Mouse (Mus musculus): ENCODE data around the gene Adcy4. TPM values are rescaled to one million over a fixed set of nuclear protein-coding genes. Genes with fewer than 3 reads are reported as not detected.
"Not testable (repeated sequence)": the region's sequence is repeated elsewhere in the genome, so short reads cannot be mapped to it uniquely, and the experiment has no call there.

Adcy4 gene
- polyA plus RNA-seq, 1 experiment from 2014 or later: 7.0 TPM

DNA sequence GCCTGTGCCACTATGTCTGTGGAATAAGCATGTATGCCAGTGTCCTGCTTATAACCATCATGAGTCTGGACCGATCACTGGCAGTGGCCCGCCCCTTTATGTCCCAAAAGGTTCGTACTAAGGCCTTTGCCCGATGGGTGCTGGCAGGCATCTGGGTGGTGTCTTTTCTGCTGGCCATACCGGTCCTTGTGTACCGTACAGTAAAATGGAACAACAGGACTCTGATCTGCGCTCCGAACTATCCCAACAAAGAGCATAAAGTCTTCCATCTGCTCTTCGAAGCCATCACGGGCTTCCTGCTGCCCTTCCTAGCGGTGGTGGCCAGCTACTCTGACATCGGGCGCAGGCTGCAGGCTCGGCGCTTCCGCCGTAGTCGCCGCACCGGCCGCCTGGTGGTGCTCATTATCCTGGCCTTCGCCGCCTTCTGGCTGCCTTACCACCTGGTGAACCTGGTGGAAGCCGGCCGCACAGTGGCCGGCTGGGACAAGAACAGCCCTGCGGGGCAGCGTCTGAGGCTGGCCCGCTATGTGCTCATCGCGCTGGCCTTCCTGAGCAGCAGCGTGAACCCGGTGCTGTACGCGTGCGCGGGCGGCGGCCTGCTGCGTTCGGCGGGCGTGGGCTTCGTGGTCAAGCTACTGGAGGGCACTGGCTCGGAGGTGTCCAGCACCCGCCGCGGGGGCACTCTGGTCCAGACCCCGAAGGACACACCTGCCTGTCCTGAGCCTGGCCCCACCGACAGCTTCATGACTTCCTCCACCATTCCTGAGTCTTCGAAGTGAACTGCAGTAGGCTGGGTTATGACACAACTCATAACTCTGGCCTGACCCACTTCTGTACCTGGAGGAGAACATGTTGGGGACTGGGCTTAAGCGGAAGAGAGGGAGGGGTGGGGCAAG, 16.1 kb downstream of the Adcy4 start:
- 12% methylated on average over 52 of the region's 52 CpGs for WGBS
- ATAC-seq: peak; percentile 73
- peak overlapping the region; percentile 58 for H3K9ac ChIP-seq

DNA sequence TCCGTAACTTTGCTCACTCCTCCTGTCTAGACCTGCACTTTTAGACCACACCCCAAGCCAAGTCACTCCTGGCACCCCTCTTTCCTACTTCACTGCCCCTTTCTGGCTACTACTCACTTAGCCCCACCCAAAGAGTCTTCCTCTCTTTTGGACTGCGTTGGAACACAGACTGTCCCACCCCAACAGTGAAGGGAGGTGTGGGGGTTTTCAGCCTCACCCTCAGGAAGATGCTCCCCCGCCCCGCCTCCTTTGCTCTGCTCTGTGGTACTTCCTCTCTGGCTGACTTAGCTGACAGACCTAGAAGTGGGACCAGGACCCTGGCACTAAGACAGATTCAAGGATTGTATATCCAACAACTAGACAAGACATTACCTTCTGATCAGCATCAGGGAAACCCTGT, 18.2 kb downstream of the Adcy4 start, which contains the start of gene Ltb4r1:
Gene Ltb4r1 (plus strand): TSS at position 267 of the 400 bp plus-strand sequence.
- peaks cover 17% of the 10 kb centered on the region for H3K4me1 ChIP-seq (replicated peaks)
- H3K27me3 ChIP-seq (replicated peaks): peaks cover 25% of the 10 kb centered on the region
- H3K4me3 ChIP-seq (replicated peaks): no peak within 1 kb of the TSS
- 64% methylated on average over 4 of the region's 4 CpGs for WGBS
- no peaks in the 10 kb centered on the region for H3K36me3 ChIP-seq
- H3K9me3 ChIP-seq: no peaks in the 10 kb centered on the region
- no peak within 1 kb of the TSS for H3K4me2 ChIP-seq (replicated peaks)
- no peak within 1 kb of the TSS for H3K9ac ChIP-seq
- ATAC-seq: no peak
- no peak within 1 kb of the TSS for H3K27ac ChIP-seq

More for the DNA sequence above, 16.1 kb downstream of the Adcy4 start:
- Histone ChIP-seq H3K36me3 (no peaks in the 10 kb centered on the region), H3K27me3 (replicated peaks) (peaks cover 14% of the 10 kb centered on the region), H3K4me1 (replicated peaks) (peaks cover 7% of the 10 kb centered on the region; the same call in 1 of the 2 replicates), H3K27ac (no peak overlapping the region), H3K4me2 (replicated peaks) (peak overlapping the region; percentile 93), H3K9me3 (no peaks in the 10 kb centered on the region), H3K4me3 (replicated peaks) (peak overlapping the region; percentile 41)

DNA sequence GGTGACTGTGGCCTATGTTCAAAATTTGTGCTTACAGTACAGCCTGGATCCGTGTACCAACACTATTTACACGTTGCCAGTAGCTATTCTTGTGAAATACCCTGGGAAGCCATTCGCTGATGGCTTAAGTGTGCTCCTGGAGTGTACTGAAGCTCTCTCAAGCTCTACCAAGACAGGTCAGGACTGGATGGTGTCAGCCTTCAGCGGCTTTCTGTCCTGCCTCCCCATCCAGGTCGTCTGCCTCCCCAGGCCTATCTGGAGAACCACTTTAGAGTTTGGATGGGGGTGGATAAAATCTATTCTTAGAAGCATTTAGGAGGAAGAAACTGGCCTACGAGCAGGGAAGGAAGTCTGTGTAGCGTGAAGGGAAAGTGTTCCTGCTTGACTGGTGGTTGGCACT, 20.7 kb downstream of the Adcy4 start:
- Histone ChIP-seq H3K9me3 (no peaks in the 10 kb centered on the region), H3K27me3 (replicated peaks) (peaks cover 25% of the 10 kb centered on the region), H3K4me3 (replicated peaks) (no peak overlapping the region), H3K4me2 (replicated peaks) (peak overlapping the region; percentile 100), H3K36me3 (no peaks in the 10 kb centered on the region), H3K27ac (no peak overlapping the region), H3K9ac (0 out of 2 replicates have a peak overlapping the region, but pooled peaks have one; percentile 74), H3K4me1 (replicated peaks) (peaks cover 17% of the 10 kb centered on the region)
- 59% methylated on average over 7 of the region's 7 CpGs for WGBS
- ATAC-seq: no peak

DNA sequence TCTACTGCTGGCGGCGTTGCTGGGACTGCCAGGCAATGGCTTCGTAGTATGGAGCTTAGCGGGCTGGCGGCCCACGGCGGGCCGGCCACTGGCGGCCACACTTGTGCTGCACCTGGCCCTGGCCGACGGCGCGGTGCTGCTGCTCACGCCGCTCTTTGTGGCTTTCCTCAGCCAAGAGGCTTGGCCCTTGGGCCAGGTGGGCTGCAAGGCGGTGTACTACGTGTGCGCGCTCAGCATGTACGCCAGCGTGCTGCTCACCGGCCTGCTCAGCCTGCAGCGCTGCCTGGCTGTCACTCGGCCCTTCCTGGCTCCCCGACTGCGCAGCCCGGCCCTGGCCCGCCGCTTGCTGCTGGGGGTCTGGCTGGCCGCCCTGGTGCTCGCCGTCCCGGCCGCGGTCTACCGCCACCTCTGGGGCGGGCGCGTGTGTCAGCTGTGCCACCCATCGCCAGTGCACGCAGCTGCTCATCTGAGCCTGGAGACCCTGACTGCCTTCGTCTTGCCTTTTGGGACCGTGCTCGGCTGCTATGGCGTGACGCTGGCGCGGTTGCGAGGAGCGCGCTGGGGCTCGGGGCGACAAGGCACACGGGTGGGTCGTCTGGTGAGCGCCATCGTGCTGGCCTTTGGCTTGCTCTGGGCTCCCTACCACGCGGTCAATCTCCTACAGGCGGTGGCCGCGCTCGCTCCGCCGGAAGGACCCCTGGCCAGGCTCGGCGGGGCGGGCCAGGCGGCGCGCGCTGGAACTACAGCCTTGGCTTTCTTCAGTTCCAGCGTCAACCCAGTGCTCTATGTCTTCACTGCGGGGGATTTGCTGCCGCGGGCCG, 21.7 kb downstream of the Adcy4 start:
- Histone ChIP-seq H3K4me1 (replicated peaks) (peaks cover 11% of the 10 kb centered on the region), H3K27ac (peak overlapping the region; percentile 48), H3K4me3 (replicated peaks) (peak overlapping the region; percentile 52), H3K9ac (peak overlapping the region; percentile 74), H3K36me3 (no peaks in the 10 kb centered on the region), H3K4me2 (replicated peaks) (peak overlapping the region; percentile 100), H3K27me3 (replicated peaks) (peaks cover 23% of the 10 kb centered on the region), H3K9me3 (no peaks in the 10 kb centered on the region)
- 1% methylated on average over 77 of the region's 77 CpGs for WGBS
- peak; percentile 53 for ATAC-seq

DNA sequence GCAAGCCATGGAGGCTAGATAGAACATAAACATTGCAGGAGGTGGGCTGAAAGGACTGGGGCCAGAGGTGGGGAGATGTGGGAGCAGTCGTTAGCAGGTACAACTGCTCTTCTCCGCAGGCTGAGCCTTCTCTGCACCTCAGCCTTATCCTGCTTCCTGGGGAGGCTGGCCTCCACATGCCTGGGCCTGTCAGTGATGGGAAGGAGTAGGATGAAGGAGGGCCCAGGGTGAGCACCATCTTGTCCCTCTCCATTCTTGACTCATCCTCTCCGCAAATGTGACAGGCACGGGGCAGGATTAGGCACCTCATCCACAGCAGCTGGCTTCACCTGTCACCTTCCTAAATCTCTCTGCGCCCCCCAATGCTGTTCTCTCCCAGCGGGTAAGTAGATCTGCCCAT, 22.7 kb downstream of the Adcy4 start, which contains the start of gene Ltb4r2:
Gene Ltb4r2 (plus strand): TSS at position 266 of the 400 bp plus-strand sequence.
- H3K4me1 ChIP-seq (replicated peaks): peaks cover 11% of the 10 kb centered on the region
- peak within 1 kb of the TSS; percentile 52 for H3K4me3 ChIP-seq (replicated peaks)
- H3K27ac ChIP-seq: 0 out of 2 replicates have a peak within 1 kb of the TSS, but pooled peaks have one; percentile 48
- H3K9ac ChIP-seq: peak within 1 kb of the TSS; percentile 74
- peak within 1 kb of the TSS; percentile 100 for H3K4me2 ChIP-seq (replicated peaks)
- peaks cover 18% of the 10 kb centered on the region for H3K27me3 ChIP-seq (replicated peaks)
- ATAC-seq: no peak
- 74% methylated on average over 6 of the region's 6 CpGs for WGBS
- H3K9me3 ChIP-seq: no peaks in the 10 kb centered on the region
- no peaks in the 10 kb centered on the region for H3K36me3 ChIP-seq

DNA sequence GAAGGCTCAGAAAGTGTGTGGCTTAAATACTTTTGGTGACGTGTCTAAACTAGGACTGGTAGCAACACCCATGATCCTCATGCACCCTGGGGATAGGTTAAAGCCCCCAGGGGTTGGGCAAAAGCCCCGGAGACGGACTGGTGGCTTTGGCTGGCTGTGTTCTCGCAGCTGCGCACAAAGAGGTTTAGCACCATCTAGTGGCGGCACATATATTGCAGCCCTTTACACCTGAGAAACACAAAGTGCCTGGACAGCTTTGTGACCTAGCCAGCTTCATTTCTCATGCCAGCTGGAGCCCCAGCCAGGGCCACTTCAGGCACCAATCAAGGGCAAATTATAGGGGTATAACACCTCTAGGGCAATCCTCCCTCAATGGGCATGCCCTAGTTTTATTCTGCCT, 23.7 kb downstream of the Adcy4 start:
- WGBS: 0% methylated on average over 6 of the region's 6 CpGs
- peak overlapping the region; percentile 49 for H3K4me2 ChIP-seq (replicated peaks)
- H3K4me3 ChIP-seq (replicated peaks): peak overlapping the region; percentile 3; the same call in 1 of the 2 replicates
- peaks cover 14% of the 10 kb centered on the region for H3K27me3 ChIP-seq (replicated peaks)
- not testable (repeated sequence) for H3K27ac ChIP-seq, H3K9me3 ChIP-seq, H3K36me3 ChIP-seq, H3K9ac ChIP-seq
- peaks cover 11% of the 10 kb centered on the region for H3K4me1 ChIP-seq (replicated peaks)
- peak; percentile 2; the same call in 1 of the 2 replicates for ATAC-seq

DNA sequence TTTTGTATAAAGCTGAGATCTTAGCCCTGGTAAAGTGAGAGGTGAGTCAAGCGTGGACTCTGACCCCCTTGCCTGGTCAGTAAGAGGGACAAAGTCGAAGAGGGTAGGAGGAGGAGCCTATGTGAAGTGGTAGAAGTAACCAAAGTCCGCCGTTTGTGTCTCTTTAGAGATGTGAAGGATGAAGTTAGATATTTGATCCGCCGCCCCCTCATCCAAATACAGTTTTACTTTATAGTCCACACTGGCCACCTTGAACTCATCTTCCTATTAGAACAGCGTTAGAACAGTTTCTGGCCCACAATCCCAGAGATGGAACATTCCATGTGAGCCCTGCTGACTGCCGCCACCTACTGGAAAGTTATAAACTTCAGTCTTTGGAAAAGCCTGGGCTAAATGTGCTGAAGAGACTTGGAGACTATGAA, 25.5 kb downstream of the Adcy4 start, which contains the start of gene Cideb:
Gene Cideb (minus strand): TSS at position 96 of the 422 bp plus-strand sequence.
- H3K36me3 ChIP-seq: peaks cover 20% of the 10 kb centered on the region
- WGBS: 14% methylated on average over 8 of the region's 8 CpGs
- peak within 1 kb of the TSS; percentile 66 for H3K27ac ChIP-seq
- H3K9ac ChIP-seq: no peak within 1 kb of the TSS
- H3K4me1 ChIP-seq (replicated peaks): peaks cover 11% of the 10 kb centered on the region
- peak within 1 kb of the TSS; percentile 8; the same call in 1 of the 2 replicates for H3K4me3 ChIP-seq (replicated peaks)
- peak within 1 kb of the TSS; percentile 44 for H3K4me2 ChIP-seq (replicated peaks)
- H3K27me3 ChIP-seq (replicated peaks): peaks cover 11% of the 10 kb centered on the region
- ATAC-seq: peak; percentile 82
- H3K9me3 ChIP-seq: no peaks in the 10 kb centered on the region

DNA sequence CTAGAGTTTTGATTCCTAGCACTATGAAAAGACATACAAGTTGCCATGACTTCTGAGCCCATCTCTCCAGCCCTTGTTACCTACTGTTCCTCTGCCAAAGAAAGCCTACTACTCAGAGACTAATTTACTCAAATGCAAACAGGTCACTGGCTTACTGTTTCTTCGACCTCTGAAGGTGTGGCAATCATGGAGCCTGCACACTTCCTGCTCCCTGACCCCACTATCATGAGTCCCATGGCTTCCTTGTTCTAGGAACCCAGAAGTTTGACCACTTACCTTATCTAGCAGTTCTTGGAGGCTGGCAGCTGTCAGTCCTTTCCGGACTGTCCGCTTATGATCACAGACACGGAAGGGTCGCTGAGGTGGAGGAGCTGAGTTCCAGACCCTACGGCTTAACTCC, 26.3 kb downstream of the Adcy4 start:
- Histone ChIP-seq H3K9me3 (no peaks in the 10 kb centered on the region), H3K4me3 (replicated peaks) (peak overlapping the region; percentile 8; the same call in 1 of the 2 replicates), H3K9ac (no peak overlapping the region), H3K4me2 (replicated peaks) (peak overlapping the region; percentile 44), H3K4me1 (replicated peaks) (peaks cover 8% of the 10 kb centered on the region), H3K36me3 (peaks cover 27% of the 10 kb centered on the region), H3K27ac (peak overlapping the region; percentile 66; the same call in 1 of the 2 replicates), H3K27me3 (replicated peaks) (peaks cover 11% of the 10 kb centered on the region)
- 72% methylated on average over 6 of the region's 6 CpGs for WGBS
- ATAC-seq: peak; percentile 31; the same call in 1 of the 2 replicates

DNA sequence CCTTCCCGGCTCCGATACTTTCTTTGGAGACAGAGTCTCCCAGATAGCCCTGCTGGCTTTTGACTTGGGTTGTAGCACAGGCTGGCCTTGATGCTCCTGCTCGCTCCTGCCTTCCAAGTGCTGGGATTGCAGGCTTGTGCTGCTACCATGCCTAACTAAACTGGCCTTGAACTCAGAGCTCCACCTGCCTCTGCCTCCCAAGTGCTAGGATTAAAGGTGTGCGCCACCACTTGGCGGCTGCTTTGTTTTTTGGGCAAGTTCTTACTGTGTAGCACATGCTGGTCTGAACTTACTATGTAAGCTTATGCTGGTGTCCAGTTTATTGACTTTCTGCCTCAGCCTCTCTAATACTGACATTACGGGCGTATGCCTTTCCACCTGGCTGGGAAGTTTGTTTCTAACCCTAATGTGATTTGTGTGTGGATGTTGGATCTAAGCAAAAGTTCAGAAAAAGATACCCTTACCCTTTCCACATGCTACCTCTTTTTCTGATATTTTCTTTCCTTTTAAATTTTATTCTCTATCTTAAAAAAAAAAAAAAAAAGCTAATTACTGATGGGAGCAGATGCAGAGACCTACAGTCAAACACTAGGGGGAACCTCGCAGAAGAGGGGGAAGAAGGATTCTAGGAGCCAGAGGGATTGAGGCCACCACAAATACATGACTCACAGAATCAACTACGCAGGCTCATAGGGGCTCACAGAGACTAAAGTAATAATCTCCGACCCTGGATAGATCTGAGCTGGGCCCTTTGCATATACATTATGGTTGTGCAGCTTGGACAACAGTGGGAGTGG, 36.6 kb downstream of the Adcy4 start:
- 89% methylated on average over 10 of the region's 10 CpGs for WGBS
- ATAC-seq: no peak
- peak overlapping the region; percentile 89 for H3K4me2 ChIP-seq (replicated peaks)
- no peaks in the 10 kb centered on the region for H3K9me3 ChIP-seq
- H3K4me1 ChIP-seq (replicated peaks): peaks cover 26% of the 10 kb centered on the region
- no peak overlapping the region for H3K9ac ChIP-seq
- no peak overlapping the region for H3K4me3 ChIP-seq (replicated peaks)
- H3K36me3 ChIP-seq: peaks cover 28% of the 10 kb centered on the region
- no peak overlapping the region for H3K27ac ChIP-seq
- H3K27me3 ChIP-seq (replicated peaks): no peaks in the 10 kb centered on the region

DNA sequence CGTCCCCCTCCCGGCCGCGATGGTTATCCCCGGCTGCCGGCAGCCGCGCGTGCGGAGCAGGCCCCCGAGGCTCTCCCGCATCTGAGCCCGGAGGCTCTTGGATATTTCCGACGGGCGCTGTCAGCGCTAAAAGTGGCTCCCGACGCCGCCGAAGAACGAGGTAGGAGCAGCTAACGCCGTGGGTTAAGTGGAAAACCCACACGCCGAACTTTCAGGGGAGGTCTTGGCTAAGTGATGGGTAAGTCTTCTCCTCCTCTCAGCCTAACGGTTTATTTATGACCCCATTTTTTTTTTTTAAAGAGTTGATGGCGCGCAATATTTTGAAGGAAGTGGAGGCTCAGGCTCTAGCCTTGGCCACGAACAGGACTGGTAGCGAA, 38.0 kb downstream of the Adcy4 start:
- Histone ChIP-seq H3K4me2 (replicated peaks) (peak overlapping the region; percentile 89), H3K9ac (peak overlapping the region; percentile 81), H3K36me3 (peaks cover 17% of the 10 kb centered on the region; the same call in 1 of the 2 replicates), H3K4me3 (replicated peaks) (peak overlapping the region; percentile 92), H3K4me1 (replicated peaks) (peaks cover 26% of the 10 kb centered on the region), H3K9me3 (no peaks in the 10 kb centered on the region), H3K27me3 (replicated peaks) (no peaks in the 10 kb centered on the region), H3K27ac (peak overlapping the region; percentile 51; the same call in 1 of the 2 replicates)
- under 1% methylated on average over 31 of the region's 31 CpGs for WGBS
- no peak for ATAC-seq

DNA sequence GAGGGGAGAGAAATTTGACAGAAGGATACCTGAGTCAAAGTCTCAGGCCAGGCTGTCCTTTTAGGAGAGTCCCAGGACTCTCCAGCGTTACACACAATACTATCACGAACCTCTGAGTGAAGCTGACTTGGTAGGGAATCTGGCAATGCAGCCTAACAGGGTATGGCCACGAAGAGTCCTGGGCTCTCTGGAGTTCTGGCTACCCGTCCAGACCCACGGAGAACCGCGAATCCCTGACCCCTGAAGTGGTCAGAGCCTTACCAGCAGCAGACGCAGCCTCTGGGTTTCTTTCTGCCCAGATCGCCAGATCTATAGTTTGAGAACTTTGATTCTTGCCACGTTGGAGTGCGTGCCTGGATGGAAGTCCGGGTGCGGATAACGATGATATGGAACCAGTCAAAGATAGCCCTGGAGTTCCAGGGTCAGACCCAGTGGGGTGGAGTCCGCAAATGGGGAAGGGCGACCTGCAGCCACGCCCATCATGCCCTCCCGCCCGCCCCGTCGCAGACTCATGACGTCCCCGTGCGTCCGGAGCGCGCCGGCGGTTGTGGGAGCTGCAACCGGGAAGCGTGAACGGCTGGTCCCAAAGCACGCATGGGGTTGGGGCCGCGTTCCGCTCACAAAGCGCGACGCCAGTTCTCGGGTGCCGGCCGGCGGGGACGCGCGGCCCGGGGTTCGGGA, 38.6 kb downstream of the Adcy4 start, which contains the start of the genes Dhrs1 and Nop9:
Gene Dhrs1 (minus strand): TSS at position 511 of the 681 bp plus-strand sequence.
Gene Nop9 (plus strand): TSS at position 514 of the 681 bp plus-strand sequence.
- 1% methylated on average over 42 of the region's 48 CpGs for whole genome bisulfite sequencing
- H3K27ac ChIP-seq: peak within 1 kb of the TSS; percentile 56
- H3K9ac ChIP-seq: peak within 1 kb of the TSS; percentile 81
- H3K9me3 ChIP-seq: no peaks in the 10 kb centered on the region
- peak; percentile 95 for ATAC-seq
- peaks cover 15% of the 10 kb centered on the region for H3K36me3 ChIP-seq
- no peaks in the 10 kb centered on the region for H3K27me3 ChIP-seq (replicated peaks)
- peaks cover 26% of the 10 kb centered on the region for H3K4me1 ChIP-seq (replicated peaks)
- peak within 1 kb of the TSS; percentile 89 for H3K4me2 ChIP-seq (replicated peaks)
- peak within 1 kb of the TSS; percentile 92 for H3K4me3 ChIP-seq (replicated peaks)

All from intestine, embryonic 15.5 days (tissue).